Mouse (Mus musculus) cerebellum, adult 9-10 months (tissue): ENCODE data around the gene Cfap44.
"Not testable (repeated sequence)": the region's sequence is repeated elsewhere in the genome, so short reads cannot be mapped to it uniquely, and the experiment has no call there.

ENCODE experiments used
- DNase-seq: peaks from one replicate; pipeline ENCODE4 v3.0.0; 2022

Cfap44 gene

DNA sequence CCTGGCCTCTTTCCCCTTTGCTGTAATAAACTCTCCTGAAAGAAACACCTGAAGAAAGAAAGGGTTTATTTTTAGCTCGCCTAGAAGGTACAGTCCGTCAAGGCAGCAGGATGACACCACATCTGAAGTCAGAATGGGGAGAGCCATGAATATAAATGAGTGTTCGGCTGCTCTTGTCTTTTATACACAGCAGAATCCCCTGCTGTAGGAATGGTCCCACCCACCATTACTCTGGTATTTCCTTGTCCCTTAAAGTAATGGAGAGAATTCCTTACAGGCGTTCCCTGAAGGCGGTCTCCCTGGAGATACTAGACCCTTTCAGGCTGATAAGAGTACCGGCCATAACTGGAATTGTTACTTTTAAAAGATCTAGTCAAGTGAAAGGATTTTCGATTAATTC, 35.4 kb downstream of the Cfap44 start:
- no peak for DNase-seq

DNA sequence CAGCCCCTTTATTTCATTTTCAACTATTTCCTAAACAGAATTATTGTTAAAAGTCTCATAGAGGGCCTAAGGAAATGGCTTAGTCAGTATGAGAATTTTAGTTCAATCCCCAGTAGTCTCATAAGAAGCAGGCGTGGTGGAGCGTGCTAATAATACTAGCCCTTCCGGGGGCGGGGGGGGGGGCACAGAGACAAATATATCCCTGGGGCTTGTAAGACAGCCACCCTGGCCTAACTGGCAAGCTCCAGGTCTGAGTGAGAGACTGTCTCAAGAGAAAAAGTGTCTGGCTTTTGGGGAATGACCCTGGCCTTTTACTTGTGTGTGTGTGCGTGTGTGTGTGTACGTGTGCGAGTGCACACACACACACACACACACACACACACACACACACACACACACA, 40.3 kb downstream of the Cfap44 start:
- DNase-seq: no peak

DNA sequence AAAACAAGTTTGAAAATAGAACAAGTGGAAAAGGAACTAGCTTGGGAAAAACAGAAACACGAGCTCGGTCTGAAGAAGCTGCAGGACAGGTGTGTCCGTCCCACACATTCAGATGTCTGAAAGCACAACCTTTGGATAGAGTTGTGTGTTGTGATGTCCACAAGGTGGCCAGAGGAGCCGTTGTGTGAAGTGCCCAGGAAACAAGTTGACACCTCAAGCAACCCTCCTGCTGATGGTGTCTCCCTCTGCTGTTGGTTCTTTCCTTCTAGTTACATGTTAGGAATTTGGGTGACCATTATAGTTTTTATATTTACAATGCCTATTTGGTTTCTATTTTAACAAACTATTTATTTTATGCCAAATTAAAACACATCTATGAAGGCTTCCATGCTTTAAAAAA, 40.9 kb downstream of the Cfap44 start:
- no peak for DNase-seq

DNA sequence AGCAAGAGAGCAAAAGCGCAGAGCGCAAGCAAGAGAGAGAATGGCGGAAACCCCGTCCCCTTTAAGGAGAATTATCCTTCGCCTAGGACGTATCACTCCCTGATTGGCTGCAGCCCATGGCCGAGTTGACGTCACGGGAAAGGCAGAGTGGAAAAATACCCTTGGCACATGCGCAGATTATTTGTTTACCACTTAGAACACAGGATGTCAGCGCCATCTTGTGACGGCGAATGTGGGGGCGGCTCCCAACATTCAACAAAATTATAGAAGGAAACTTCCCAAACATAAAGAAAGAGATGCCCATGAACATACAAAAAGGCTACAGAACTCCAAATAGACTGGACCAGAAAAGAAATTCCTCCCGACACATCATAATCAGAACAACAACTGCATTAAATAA, 47.3 kb downstream of the Cfap44 start:
- DNase-seq: not testable (repeated sequence)

DNA sequence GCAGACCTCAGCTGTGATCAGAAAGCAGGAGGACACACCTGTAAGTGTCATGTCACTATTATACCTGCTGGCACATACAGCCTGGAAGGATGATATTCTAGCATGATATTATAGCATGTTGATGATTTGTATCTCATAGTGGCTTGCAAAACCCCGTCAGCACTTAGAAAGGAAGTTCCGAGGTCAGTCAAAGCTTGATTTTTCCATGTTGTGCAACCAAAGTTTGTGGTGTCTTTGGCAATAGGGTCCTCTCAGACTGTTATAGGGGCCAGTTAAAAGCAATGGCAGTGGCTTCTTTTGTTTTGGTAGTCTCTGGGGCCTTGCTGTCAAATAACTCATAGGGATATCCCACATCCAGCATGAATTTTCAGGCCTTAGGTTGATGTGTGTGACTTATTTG, 63.3 kb downstream of the Cfap44 start:
- DNase-seq: no peak

DNA sequence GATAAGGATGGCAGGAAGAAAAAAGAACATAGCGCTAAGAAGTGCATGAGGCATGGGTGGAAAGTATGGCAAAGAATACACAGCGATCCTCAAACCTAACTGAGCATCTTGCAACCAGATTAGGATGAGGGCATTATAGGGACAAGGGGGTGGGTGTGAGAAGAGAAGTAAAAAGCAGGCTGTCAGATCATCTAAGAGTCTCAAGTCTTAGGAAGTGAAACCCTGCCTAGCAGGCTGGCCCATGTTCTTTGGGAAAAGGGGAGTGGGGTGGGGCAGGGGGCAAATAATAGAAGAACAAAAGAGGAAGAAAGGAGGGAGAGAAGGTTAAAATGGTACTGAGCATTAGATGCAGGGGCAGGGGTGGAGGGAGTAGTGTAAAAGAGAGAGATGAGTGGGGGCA, 64.2 kb downstream of the Cfap44 start:
- DNase-seq: no peak

DNA sequence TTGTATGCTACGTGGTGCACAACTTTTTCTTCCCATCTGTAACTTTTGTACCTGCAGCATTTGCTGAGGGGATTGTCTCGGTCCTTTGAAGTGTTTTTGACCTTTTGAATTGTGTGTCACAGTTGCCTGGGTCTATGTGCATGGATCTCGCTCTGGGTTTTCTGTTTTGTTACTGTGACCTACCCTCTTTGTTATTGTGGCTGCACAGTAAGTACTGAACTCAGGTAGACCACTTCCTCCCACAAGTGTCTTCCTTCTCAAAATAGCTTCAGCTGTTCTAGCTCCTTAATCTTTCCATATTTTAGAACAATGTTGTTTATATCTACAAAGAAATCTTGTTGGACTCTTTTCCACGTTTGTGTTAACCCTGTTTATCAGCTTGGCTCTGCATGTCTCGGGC, 66.3 kb downstream of the Cfap44 start:
- DNase-seq: no peak

DNA sequence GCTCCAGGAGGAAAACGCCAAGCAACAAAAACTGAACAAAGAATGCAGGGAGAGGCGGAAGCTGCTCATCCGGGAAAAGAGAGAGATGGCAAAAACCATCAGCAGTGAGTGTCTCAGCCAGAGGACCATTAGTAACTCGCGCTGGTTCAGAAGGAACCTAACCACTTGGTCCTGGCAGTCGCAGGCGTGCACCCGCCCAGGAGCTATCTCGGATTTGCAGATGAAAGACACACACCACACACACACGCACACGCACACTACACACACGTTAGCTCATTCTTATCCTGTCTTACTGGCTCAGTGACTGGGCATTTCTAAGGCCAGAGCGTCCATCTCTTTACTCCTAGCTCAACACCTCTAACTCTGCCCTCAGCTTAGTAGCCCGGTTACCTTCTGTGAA, 80.7 kb downstream of the Cfap44 start:
- DNase-seq: no peak

DNA sequence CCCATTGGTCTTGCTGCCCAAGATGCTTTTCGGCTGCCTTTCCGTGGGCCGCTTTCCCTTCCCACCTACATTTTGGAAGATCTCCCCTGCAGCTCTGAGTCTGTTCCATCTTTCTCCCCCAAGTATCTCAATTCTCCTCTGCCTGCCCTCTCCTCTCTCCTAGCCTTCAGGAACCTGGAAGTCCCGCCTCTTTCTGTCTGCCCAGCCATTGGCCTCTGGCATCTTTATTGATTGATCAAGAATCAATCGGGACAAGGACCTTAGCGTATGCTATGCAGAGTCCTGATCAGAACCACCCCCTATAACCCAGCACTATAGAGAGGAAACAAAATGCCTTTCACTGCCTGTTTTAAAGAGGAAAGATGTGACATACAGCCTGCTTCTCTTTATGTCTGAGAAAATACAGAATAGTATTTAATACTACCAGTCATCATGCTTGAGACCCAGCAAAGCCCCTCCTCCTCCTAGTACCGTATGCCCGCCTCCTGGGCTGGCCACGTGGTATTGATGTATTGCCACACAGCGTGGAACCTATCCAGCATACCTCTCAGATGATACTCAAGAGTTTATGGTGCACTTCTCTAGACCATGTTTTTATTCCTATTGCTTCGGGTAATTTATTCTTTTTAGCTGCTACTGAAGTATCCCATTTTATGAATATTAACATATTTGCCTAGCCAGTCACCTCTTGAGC, 81.2 kb downstream of the Cfap44 start:
- DNase-seq: peak; percentile 8

DNA sequence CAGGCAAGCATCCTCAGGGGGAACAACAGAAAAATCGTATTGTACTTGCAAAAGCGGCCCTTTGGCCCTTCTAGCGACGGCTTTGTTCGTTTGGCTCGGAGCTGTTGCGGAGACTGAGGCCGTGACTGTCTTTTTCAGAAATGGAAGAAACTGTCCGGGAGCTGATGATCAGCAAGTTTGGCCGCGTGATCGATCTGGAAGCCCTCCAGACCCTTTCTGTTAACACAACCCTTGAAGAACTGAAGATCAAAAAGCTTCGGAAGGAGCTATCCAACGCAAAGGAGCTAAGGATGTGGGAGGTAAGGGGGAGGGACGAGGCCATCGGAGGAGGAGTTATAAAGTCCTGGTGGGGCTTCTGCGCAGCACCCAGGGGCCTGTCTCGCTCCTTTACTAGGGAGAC, 84.2 kb downstream of the Cfap44 start:
- peak; percentile 42 for DNase-seq

DNA sequence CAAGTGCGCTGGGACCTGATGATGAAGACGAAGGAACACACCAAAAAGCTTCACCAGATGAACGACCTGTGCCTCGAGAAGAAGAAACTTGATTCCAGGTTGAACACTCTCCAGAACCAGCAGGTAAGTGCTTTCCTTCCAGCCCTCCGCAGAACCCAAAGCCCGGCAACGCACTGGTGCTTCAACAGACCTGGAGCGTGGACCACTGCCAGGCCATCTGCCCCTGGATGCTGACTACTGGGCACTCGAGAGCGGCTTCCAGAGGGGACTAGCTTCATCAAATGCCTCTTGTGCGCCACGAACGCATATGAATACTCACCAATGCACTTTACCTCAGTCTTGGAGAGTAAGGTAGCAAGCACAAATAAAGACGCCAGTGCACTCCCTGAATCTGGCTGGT, 85.3 kb downstream of the Cfap44 start:
- DNase-seq: peak; percentile 95

DNA sequence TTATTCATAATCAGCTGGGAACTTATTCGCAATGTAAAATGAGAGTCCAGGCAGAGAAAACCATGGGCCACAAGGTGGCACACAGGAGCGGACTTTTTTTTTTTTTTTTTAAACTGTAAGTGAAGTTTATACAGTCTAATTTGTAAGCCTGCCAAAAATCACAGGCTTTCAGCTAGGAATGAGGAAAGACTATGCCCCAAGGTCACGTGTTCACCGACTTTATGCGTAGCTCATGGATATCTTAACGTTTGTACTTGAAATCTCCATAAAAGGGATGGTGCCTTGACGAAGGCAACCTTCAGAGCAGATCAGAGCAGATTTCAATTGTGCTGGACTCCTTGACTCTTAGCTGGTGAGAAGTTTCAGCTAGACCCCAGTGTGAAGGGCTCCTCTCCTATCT, 86.0 kb downstream of the Cfap44 start:
- peak; percentile 61 for DNase-seq

DNA sequence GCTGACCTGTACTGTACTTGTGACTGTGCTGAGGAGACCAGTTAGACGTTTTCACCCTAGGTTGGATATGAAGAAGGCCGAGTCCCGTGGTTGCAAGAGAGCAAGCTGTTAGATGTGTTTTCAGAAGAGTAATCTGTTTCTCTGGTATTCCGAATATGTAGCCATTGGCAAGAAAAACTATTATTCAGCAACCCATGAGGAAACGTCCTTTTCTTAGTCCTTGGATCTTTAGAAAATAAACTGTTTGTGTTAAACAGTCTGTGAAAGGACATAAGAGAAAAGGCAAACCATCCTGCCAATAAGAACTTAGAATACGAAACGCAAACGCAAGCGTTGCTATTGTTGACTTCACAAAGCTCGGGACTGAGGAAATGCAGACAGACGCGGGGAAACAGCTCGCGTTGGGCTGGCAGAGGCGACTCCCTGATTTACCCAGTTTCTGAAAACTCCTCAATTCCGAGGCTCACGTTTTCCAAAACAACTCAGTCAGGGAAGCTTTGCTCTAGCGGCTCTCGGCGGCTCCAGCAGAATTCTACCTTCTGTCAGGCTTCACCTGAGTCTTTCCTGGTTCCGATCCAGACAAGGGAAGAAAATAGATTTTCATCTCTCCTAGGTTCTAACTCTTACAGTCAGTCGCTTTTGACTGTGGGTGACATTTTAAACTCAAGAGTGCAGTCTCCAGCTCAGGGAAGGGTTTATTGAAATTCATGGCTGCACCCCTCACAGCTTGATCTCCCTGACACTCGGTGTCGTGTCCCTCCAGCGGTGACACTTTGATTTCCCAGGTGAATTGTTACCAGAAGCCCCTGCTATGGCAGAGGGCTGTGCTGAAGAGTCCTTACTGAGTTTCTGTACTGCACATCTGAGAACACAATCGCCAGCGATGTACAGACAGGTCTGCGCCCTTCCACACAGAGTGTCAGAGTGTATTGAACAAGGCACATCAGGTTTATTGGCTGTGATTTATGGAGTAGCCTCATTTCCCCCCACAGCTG, 87.3 kb downstream of the Cfap44 start:
- peak; percentile 34 for DNase-seq

DNA sequence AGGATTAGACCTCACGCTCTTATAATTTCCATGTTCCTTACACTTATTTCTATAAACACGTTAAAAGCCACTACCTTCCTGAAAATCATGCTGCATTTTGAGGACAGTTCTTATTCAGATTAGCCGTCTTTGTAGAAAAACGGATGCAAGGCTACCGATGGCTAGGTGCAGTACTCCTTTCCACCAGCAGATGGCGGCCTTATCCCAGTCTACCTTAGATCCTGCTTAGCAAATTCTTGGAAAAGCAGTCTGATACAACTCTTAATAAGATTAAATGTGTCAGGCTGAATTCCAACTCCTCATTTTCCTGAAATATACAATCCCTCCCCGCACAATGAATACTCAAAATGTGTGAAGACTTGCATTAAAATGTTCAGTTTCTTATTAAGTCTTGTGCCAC, 89.5 kb downstream of the Cfap44 start:
- peak; percentile 93 for DNase-seq

DNA sequence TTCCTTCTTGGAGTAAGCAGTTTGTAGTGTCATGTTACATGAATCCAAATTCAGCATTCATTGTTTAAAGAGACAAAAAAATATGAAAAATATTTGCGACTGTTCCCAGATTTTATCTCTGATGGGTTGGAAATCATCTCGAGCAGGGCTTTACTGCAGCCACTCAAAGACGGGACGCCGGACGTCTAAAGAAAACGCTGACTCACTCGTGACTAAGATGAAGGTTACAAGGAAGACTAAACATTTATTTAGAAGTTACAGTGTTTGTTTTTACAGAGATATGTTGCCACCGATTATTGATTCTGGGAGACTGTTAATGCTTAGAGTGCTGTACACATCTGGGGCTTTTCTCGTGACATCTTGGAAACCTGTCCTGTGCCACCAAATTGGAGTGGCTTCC, 90.2 kb downstream of the Cfap44 start:
- DNase-seq: peak; percentile 31

DNA sequence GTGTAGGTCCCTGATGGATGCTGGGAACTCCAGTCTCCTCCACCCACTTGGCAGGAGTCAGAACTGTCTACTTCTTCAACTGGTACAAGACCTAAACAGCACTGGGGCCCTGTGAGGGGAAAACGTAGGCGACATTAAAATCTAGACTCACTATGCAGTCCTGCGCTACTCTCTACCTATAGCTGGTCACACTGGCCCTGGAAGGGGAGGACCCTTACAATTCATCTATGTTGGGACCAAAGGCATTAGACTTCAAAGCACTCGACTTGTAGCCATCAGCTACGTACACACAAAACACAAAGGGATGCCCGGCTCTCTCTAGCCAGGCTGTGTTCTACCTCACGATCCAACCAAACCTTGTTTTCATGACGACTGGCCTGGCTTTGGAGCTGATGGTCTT, 91.1 kb downstream of the Cfap44 start:
- peak; percentile 33 for DNase-seq

DNA sequence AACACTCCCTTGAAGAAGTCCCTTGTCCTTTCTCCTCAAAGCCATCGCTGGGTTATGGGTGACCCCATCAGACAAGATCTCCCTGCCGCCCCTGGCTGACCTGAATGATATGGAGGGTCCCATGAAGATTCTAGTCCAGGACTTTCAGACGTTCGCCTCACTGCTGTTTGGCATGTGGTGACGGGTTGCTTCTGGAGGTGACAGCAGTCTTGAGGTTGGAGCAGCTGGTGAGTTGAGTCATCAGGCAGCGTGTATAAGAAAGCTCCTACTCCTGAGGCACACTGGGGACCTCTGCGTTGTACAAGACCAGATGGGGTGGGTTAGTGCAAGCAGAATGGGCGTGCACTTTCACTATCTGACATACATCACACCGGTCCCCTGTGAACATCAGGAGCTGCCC, 92.0 kb downstream of the Cfap44 start:
- DNase-seq: peak; percentile 22

DNA sequence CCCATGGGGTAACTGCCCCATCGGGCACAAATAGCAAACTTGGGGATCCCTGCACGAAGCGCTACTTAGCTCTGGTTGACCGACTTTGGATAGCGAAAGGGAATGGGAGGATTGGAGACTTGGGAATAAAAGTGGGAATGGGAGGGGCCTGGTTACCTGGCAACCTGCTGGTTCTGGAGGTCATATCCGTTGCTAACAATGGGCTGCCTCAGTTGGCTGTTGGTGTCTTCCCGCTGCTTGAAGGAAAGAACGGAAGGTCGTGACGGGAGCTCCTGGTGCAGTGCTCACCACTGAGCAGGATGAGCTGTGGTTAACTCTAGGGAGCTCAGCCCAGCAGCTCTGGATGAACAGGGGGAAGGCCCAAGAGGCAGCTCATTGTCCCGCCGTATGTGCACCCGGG, 92.6 kb downstream of the Cfap44 start:
- DNase-seq: peak; percentile 24

DNA sequence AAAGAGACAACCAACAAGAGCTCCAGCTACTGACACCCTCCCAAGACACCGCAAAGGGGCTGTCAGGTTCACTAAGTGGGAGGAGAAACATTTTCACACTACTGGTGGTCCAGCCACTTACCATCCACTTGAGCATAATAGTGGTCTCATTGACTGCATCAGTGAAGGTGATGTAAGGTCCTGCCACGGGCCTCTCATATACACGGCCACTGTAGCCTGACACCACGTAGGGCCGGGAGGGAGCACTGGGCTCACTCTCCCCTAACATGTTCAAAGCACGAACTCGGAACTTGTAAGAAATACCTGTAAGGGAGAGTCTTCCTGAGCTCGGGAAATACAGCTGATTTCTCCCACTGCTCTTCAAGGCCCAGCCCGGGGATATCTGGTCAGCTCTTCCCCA, 96.5 kb downstream of the Cfap44 start:
- DNase-seq: no peak

DNA sequence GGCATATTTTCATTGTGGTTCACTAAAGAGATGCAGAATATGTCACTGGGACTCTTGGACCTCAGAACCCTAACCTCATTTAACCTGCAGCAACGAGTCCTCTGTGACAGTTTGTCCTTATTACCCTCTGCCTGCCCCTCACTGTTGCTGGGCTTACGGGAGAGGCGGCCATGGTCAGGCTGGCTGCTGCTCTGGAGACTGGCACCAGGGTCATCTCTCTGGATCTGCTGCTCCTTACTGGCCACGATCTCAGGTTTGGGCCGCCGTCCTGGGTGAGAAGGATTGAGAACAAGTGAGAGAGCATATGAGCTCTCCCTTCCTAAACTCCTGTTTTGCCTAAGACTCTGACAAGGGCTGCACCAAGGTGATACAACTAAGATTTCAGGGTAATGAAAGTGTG, 97.6 kb downstream of the Cfap44 start:
- DNase-seq: peak; percentile 12

DNA sequence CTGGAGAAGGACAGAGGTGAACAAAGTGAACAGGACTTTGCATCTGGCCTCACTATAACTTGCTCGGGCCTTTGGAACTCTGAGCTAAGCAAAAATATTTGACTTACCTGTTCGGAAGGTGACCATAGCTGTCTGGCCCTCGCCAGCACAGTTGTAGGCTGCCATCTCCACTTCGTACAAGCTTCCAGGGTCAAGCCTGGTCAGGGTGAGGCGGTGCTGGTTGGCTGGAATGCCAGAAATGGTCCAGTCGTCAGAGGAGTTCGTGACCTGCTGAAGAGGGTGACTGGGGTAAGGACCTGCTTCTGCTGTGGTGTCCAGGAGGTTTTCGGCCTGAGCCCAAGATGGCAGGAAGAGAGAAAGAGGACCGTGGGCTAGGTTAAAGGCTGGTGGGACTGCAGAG, 98.1 kb downstream of the Cfap44 start:
- peak; percentile 29 for DNase-seq

DNA sequence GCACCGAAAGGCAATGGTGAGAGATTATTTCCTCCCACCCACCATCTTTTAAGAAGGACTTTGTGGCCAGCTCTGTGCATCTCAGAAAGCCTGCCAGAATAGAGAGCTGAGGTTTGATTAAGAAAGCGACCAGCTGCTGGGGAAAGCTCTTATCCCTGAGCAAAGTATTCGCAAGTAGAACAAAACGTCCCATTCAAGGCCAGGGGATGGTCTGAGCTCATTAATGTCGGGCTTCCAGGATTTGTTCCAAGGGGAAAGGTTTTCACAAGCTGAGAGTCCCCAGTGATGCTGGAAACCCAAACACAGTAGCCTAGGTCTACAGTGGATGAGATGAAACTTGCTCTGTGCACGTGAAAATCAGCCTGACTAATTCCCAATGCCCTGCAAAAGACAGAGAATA, 99.3 kb downstream of the Cfap44 start:
- no peak for DNase-seq

DNA sequence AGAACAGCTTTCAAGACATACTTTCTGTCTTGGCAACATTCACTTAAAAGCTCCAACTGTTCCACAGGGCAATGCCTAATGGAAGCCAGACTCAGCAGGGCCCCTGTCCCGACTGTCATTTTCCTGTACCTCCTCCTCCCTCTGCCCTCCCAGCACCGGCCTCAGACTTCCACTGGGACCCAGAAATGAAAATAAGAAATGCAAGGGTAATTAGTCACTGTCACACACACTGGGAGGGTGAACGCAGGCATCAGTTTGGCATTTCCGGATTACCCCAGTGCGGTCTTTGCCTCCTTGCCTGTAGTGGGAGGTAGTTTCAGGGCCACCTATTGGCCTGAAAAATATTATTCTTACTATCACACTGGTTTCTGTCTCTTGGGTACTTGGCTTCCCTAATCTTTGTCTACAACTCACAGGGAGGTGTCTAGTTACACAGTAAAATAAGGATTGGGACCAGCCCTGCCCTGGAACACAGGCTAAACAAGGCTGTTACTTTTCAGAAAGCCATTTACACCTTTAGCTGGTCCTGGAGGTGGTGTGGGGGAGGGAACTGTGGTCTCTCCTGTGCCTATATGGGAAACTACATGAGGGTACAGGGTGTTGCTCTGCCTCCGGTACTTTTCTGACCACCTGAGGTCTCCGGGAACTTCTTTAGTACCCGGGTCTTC, 100.0 kb downstream of the Cfap44 start:
- DNase-seq: peak; percentile 88

DNA sequence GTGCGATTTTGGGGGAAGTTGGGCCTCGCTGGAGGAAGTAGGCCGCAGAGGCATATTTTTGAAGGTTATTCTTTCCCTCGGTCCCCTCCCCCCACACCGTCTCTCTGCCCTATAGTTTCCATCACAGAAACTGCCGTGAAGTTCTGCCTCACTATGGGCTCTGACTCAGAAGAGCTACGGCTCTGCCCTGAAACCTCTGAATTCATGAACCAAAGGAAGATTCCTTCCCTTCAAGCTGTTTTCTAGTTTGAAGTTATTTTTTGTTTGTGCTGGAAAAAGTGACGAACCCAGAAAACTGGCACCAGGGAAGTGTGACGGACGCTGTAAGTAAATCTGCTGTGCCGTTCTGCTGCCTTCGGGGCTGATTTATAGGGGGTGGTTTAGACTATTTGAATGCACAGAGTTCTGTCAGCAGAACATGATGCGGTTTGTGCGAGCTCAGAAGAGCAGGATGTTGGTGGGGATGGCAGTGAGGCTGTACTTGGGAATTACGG, 102.4 kb downstream of the Cfap44 start:
- DNase-seq: no peak
